Mouse (Mus musculus) stomach, postnatal 0 days (tissue): Measurements from ENCODE around the gene Smtnl1.

Experiments used
- CTCF ChIP-seq: IDR thresholded peaks from 2 replicates; pipeline ENCODE4 v1.5.1; 2016; ENCODE audit warnings: antibody characterized with exemption, low read depth, mild to moderate bottlenecking, moderate library complexity
- EP300 ChIP-seq: optimal IDR thresholded peaks from 2 replicates; pipeline ENCODE3; 2016; ENCODE audit warnings: antibody characterized with exemption

DNA sequence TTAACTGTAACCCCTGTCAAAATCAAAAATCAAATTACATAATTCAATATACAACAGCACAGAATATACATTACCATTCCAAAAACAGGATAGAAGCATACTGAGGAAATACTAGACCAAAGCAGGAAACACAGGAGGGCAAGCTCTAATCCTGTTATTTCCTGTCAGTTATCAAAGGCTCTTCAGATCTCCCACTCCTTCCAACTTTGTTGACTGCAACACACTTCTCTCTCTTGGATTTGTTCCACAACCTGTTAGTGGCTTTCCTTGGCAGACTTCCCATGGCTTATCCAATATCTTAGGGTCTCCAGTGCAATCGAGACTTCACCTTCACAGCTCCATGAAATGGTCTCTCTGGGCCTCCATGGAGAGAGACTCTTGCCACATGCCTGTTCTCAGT, 22.8 kb upstream of the Smtnl1 start:
- TF ChIP-seq CTCF (no peak), EP300 (no peak)
